Mouse (Mus musculus) ZHBTc4 (cell line): ENCODE results near the gene Ttc29.

Source experiments
- DNase-seq: peaks from one replicate; pipeline ENCODE4 v3.0.0-alpha.2; 2011; ENCODE audit warnings: low read depth, low spot score

Gene Ttc29

DNA sequence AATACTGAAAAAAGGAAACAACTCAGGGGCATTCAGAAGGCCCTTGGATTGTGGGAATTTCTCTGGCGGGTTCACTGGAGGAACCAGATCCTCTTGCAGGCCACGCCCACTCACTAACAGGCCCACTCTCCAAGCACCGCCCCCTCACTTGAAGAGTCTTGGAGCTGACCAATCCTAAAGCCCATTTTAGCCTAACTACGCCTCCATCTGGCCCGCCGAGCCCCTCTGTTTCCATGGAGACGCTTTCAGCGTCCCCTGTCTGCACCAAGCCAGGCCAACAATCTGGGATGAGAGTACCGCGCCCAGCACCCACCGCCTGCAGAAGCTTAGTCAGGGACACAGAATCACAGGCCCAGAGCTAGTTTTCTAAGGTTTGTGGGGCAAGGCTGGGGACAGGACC, at the start of gene Ttc29:
TSS of gene Ttc29 (plus strand) at position 224 of the 400 bp plus-strand sequence.
- DNase-seq = peak; percentile 99

DNA sequence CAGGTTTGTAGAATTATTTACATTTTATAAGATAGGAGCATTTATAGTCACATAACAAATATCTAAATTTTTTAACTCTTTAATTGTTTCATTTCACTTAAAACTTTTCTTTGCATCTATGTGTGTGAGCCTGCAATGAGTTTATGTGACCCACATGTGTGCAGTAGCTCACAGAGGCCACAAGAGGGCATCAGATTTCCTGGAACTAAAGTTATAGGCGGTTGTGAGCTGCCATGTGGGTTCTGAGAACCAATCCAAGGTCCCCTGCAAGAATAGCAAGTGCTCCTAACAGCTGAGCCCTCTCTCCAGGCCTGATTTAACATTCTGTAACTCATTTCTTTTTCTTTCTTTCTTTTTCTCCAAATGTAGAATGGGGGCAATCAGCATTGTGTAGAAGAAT, 41.7 kb upstream of the Ttc29 start:
- peak; percentile 52 for DNase-seq

DNA sequence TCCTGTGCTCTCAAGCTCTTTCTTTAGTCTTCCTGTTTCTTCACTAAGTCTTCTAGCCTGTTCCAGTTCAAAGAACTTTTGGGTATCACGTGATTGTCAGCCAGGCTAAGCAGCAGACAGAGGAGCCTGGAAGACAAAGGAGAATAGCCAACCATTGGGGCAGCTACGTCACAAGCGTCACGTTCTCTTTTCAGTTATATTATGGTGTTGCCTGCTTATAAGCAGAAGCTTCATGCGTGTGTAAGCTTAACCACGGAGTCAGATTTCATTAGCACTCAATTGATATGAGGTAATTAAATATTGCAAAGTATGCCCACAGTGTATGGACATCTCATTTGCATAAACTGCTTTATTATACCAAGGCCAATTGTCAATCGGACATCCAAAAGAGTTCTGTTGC, 30.4 kb upstream of the Ttc29 start:
- DNase-seq = peak; percentile 25

DNA sequence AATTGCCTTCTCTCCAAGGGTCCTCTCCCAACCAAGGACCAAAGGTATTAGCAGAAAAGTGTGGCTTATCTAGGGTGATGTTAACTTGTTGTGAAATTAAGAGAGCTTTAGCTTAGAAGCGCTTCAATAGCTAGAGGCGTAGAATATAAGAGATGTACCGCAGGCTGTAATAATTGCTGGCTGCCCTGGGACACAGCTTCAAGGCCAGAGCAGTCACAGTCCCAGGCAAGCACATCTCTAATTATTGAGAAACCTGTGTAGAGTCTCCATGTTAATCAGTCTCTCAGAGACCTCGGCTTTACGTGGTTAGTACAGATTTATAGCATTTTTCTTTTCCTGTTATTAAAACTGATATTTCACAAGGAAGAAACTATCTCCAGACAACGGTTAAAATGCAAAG, 29.7 kb upstream of the Ttc29 start:
- DNase-seq = no peak

DNA sequence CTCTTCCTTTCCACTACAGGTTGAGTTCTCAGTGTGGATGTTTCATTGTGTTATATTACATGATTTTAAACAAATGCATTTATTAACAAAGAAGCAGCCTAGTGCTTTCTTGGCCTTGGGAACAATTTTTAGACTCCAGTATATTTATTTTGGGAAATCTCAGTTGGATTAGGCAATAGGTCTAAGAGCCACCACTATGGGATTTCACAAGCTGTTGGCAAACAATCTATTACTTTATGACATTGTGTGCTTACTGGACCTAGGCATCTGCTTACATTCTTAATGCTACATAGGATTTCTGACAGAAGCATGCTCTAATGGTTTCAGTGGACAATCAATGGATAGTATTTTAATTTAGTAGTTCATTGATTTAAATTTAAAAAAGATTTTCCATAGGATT, 26.0 kb upstream of the Ttc29 start:
- no peak for DNase-seq

DNA sequence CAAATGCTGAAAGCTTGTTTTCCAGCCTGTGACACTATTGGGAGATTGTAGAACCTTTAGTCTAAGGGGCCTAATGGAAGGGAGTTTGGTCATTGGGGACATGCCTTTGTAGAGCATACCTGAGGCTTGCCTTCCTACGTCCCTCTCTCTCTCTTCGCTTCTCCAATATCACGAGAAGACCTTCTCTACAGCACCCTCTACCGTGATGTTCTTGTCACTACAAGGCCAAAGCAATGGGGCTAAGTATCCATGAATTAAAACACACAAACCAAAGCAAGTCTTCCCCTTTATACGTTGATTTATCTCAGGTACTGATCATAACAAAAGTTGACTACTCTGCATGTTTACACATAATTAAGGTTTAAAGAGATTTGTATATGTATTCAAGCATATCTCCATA, 8.9 kb upstream of the Ttc29 start:
- peak; percentile 81 for DNase-seq

DNA sequence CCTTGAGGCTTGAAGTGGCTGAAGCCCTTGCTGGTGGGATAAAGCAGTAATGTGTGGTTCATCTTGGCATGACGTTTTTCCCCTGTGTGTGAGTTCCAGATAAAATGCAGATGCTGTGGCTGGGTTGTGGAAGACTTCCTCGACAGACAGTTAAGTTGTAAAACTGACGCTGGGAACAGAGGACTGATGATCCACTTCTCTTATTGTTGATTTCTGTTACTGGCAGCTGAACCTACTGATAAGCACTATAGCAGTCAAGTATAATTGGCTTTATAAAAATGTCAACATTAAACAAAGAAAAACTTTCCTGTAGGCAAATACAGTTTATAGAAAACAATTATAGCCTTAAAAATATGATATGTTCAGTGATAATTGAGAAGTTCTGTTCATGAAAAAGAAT, 2.7 kb upstream of the Ttc29 start:
- DNase-seq = no peak

DNA sequence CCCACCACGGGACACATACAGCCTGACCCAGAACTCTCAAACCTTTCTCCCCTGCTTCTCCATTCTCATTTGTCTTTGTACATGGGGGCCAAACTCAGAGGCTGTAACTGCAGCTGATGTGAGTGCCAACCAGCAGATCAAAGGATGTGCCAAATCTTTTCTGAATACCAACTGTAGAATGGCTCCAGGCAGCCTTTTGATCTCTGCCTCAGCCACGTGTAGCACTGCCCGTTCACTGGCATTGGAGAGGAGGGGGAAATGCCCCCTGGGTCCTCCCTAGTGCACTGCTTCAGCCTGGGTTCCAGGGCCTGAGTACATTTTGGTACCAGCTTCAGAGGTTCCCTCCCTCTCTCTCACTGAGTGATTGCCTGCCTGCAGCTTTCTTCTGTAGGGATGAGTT, 1.5 kb downstream of the Ttc29 start:
- DNase-seq = no peak

DNA sequence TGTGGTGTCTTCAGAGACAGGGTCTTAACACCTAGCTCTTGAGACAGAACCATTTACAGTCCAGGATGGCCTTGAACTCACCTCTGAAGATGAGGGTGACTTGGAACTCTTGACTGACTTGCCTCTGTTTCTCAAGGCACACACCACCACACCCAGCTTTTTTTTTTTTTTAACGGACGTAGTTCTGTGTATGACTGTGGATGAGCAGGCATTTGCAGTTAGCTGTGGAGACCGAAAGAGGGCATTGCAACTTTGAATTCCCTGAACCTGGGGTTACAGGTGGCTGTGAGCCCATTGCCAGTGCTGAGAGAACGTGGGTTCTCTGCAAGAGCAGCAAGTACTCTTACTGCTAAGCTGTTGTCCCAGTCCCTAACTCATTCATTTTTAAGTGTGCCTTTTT, 13.0 kb downstream of the Ttc29 start:
- peak; percentile 32 for DNase-seq

DNA sequence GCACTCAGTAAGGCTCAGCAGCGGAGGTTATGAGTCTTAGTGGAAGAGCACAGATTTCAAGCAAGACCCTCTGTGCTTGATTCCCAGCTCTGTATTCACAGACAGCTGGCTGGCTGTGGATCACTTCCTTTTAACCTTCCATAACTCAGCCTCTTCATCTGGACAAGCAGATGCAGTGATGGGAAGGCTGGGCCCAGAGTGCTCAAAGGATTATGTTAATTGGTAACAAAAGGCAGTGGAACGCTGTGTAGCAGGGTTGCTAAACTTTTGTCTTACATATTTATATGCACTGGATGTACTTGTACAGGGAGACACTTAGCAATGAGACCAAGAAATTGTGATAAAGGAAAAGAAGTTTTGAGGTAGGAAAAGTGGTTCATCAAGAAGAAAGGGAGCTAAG, 17.6 kb downstream of the Ttc29 start:
- DNase-seq = no peak

DNA sequence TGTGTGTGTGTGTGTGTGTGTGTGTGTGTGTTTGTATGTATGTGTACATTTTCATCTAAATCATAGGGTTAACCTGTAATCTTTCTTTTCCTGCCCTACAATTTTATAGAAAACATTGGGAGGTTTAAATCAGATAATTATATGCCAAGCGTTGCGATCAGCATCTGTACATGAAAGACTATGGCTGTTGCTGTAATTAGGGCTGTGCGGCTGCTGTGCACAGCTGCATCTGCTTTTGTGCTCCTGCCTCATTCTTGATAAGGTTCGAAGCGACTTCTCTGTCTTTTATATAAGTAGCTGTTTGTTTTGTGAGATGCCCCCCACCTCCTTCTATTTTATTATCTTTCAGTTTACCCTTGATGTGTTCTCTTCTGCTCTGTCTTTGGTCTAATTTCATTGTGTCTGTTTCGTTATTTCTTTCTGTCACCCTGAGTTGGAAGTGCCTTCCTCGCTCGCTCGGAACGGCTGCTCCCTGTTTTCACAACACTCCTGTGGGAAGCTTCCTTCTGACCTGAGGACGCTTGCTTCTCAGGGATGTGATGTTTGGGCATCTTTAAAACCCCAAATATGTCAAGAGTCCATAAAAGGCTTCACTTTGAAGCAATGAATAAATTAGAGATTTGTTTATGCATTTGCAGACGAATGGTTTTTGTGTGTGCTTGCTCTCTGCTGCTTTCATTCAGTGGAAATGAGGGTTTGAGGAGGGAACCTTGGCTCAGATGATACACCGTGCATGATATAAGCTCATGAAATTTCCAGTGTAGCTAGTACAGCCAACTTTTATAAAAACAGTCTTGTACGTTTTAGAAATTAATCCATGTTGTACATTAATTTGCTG, 20.0 kb downstream of the Ttc29 start:
- no peak for DNase-seq

DNA sequence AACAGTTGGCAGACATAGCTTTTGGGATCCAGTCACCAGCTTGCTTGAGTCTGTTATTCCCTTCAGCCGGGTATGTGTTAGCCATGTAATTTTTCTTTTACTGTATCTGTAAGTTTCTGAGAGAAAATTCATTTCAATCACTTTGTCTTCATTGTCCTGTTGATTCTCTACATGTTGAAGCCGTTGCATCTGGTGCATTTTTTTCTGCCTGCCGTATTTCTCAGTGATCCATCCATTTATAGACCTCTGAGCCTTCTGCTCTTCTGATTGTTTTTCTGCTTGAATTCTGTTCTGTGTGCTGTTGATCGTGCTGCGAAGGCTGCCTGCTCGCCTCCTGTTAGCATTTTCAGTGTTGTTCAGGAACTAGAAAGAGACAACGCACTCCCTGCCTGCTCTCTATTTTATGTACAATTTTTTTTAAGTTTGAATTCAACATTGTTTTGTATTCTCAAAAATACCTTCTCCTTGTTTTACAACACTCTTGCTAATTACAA, 20.7 kb downstream of the Ttc29 start:
- no peak for DNase-seq

DNA sequence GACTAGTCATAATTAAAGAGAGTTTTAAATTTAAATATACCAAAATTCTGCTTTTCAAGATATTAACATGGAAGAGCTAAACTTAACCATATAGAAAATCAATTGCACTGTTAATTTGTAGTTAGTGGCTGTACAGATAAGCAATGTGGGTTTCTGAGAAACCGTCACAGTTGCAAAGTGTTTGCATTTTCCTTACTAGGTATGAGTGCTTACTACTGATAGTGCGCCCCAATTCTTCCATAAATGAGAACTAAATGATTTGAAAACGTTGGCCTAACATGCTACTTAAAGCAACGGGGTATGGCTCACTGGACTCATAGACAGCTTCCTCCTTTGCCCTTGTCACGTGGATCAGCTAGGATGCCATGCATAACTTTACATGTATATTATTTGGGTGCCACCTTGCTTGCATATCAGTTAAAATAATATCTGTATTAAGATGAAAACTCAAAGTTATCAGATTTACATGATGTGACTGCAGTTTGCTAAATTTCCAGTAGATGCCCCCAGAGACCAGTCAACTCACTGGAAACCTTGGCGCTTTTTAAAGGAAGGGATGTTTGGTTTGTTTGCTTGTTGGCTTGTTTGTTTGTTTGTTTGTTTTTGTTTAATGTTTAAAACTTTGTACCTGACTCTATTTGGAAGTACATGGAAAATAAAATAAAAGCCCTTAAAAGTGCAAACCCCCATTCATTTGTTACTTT, 25.0 kb downstream of the Ttc29 start:
- peak; percentile 23 for DNase-seq

DNA sequence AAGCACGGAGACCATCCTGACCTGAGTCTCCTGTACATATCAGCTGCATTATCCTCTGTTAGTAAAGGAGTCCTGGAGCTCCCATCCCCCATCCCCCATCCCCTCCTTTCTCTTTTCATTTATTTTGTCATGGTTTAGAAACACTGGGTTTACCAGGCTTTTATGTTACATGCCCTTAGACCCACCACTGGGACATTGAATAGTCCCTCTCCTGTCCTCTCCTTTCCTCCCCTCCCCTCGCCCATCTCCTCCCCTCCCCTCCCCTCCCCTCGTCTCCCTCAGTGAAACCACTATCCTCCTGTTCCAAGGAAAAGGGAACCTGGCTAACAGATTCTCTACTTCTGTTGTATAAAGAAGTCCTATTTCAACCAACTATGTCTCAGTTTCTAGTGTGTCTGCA, 38.0 kb downstream of the Ttc29 start:
- DNase-seq = no peak

DNA sequence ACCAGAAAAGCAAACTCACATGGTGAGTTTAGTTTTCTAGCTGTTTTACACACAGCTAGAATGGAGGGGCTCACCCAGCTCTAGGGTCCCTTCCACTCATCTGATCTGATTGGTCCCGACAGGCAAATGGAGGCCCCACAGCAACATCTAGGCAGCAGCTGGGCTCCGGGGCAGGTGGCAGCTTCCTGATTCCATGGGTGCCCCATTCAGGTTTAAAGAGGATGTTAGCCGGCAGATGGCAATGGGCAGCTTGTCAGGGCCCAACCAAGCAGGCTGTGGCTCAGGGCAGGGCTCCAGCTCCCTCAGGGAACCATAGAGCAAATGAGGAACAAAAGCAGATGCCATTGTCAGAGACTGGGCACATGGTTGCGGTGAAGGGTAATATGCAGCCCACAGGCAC, 41.3 kb downstream of the Ttc29 start:
- DNase-seq = no peak

DNA sequence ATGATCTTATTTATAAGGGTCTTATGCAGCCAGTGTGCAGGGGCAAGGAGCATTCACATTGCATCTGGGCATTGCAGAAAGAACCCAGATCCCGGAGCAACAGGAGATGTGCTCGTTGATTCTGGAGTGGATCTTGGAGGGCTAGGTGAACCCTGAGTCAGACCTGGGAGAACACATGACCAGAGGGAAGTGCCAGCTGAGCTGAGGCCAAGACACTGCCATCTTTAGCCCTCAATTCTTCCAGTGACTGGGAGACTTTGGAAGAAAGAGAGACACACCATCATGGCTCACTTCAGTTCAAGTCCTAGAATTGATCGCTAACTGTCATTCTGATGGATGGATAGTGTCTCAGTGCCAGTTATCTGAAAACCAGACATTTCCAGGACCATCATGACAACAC, 41.9 kb downstream of the Ttc29 start:
- DNase-seq = no peak

DNA sequence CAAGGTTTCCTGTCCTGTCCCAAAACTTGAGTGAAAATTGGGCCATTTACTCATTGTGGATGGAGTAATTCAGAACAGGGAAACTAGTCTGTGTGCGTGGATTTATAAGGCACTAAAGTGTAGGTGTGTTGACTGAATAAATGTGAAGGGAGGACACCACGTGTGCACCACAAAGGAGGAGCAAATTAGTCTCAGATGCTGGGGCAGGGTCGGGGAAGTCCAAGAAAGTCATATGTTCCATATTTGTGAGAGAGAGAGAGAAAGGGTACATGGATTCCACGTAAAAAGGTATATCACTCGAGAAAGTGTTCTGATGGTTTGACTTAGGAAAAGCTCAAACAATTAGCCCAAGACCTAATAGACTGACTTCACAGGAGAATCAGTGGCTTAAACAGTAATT, 52.4 kb downstream of the Ttc29 start:
- no peak for DNase-seq

DNA sequence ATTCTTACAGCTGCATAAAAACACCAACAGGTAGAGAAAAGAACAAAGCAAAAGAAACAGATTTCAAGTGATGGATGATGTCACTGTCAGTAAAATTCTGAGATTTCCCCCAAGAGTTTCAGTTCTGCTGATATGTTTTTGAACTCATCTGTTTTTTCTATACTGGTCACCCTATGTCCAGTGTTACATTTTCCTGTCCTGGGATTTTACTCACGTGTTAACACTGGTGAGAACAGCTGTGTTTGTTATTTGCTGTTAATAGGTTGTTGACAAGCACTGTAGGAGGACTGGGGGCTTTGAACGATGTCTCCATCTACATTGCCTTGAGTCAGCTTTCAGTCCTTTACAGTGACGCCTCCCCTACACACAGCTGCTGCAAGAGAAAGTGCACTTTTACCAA, 53.1 kb downstream of the Ttc29 start:
- no peak for DNase-seq

DNA sequence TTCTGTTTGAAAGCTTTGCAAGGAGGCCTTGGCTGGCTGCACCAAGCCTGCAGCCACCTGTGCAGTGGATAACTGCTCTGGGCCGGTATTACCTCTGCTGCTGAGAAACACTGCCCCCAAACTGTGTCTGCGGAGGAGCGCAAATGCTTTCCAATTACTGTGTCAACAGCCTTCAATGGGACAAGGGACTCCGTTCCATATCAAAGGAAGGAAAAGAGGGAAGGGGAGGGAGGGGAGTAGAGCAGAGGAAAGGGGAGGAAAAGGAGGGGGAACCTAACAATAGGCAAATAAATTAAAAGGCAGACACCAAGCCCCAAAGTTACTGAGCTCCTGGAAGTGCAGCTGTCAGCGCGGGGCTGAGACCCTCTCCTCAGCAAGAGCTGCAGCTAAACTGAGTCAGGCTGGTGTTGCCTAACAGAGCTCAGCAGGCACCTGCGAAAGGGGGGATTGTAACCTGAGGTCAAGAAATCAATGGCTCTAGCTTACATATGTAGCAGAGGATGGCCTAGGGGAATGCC, 54.9 kb downstream of the Ttc29 start:
- DNase-seq = peak; percentile 81

DNA sequence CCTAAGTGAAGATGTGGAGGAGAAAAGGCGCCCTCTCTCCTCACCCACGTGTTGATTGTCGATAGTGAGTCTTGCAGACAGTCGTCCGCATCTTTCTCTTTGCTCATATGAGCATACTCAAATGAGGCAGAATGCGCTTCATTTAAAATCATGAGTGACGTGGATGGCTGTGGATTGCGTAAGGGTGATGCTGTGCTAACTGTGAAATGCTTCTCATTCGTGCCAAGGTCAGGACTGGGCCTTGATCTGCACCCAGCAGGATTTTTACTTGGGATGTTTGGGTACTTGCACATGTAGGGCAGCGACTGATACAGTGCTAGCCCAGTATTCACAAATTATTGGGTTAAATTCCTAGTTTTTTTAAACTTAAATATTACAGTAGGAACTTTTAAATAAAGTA, 56.2 kb downstream of the Ttc29 start:
- DNase-seq = peak; percentile 9

DNA sequence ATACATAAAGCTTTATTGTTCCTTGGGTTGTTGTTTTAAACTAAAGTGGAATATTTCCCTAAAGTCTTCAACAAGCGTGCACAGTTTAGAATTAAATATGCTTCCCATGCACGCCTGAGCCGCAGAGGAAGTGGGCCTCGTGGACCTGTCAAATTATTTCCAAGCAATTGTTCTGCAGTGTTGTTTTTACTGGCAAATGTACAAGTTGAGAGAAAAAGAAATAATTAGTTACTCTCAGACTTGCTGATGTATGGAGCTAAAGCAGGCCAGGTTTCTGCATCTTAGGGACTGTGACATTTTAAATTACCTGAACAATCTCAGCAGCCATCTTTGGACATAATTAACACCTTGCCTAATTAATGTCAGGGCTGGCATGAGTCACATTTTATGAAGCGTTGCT, 58.3 kb downstream of the Ttc29 start:
- no peak for DNase-seq

DNA sequence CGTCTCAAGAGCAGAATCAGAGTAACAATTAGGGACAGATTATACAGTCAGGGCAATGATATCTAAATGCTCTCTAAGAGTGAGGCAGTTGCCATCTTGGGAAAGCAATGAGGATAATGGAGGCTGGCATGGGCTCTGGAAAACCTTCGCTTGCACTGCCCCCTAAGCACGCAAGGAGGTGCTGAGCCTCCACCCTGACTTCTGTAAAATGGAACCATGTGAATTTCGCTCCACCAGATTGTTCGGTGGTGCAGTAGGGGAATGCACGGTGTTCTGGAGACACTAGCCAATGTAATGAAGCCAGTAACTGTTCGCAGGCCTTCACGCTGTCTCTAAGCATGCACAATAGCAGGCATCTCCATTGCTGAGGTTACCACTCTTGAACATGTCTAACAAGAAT, 63.0 kb downstream of the Ttc29 start:
- peak; percentile 60 for DNase-seq

DNA sequence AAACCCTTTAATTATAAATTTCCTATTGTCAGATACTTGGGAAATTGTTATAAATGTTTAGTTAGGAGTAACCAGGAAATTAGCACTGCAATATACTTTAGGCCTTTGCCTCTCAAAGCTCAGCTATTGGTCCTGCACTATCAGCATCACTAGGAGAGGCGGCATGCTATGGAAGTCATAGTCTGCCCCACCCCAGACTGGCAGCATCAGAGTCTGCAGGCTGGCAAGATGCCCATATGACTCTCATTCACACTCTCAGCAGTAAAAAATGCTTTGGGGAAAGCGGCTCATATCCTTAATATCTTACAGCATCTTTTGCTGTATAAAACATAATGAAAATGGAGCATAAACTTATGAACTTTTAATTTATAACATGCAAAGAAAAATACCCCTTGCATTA, 64.3 kb downstream of the Ttc29 start:
- DNase-seq = no peak
